Mouse (Mus musculus) MEL (cell line): ENCODE measurements around the gene Myo9b. TPM values are rescaled to one million over a fixed set of nuclear protein-coding genes. Genes with fewer than 3 reads are reported as not detected.

Experiments
- DNase-seq: peaks from one replicate; pipeline ENCODE4 v3.0.0; 2011; ENCODE audit warnings: low read depth, low spot score
- H3K27ac ChIP-seq: 2 replicates; pipeline ENCODE4 v1.5.1; 2012; ENCODE audit warnings: low read depth, mild to moderate bottlenecking, control low read depth, low read length, moderate library complexity; ENCODE audit not compliant: control insufficient read depth
- H3K27me3 ChIP-seq, 2 experiments: fragments of 150-350 bp in 1 of 2; sonication (generic) in 1 of 2; 2 replicates each; pipeline ENCODE4 v1.6.1; 2012; ENCODE audit warnings: low read length in 2 of 2, mild to moderate bottlenecking in 2 of 2, improper control_type of control experiment in 1 of 2, moderate library complexity in 1 of 2; ENCODE audit not compliant: insufficient read depth in 2 of 2, control insufficient read depth in 1 of 2
- H3K36me3 ChIP-seq, 2 experiments: 2 replicates each; pipeline ENCODE4 v1.6.1; 2012 to 2014; ENCODE audit warnings: low read length in 2 of 2, improper control_type of control experiment in 1 of 2, inconsistent platforms in 1 of 2, mild to moderate bottlenecking in 1 of 2; ENCODE audit not compliant: insufficient read depth in 2 of 2, control insufficient read depth in 1 of 2
- H3K4me1 ChIP-seq, 2 experiments: fragments of 150-350 bp in 1 of 2; sonication (generic) in 1 of 2; 2 replicates each; pipeline ENCODE4 v1.6.1; 2012; ENCODE audit warnings: low read length in 2 of 2, improper control_type of control experiment in 1 of 2, mild to moderate bottlenecking in 1 of 2; ENCODE audit not compliant: insufficient read depth in 2 of 2, control insufficient read depth in 1 of 2
- H3K4me3 ChIP-seq, 2 experiments: fragments of 150-350 bp in 1 of 2; sonication (generic) in 1 of 2; 2 replicates each; pipeline ENCODE4 v1.5.1; 2012; ENCODE audit warnings: low read depth in 2 of 2, low read length in 2 of 2, mild to moderate bottlenecking in 2 of 2, moderate library complexity in 2 of 2, control low read depth in 1 of 2, improper control_type of control experiment in 1 of 2; ENCODE audit not compliant: control insufficient read depth in 1 of 2, insufficient read depth in 1 of 2
- H3K79me2 ChIP-seq: 2 replicates; pipeline ENCODE4 v1.6.1; 2012; ENCODE audit warnings: mild to moderate bottlenecking, low read length, moderate library complexity; ENCODE audit not compliant: control insufficient read depth, poor library complexity, insufficient read depth
- H3K9ac ChIP-seq: 2 replicates; pipeline ENCODE4 v1.6.1; 2012; ENCODE audit warnings: low read depth, mild to moderate bottlenecking, control low read depth, low read length, moderate library complexity; ENCODE audit not compliant: control insufficient read depth, poor library complexity, severe bottlenecking
- H3K9me3 ChIP-seq: fragments of 150-350 bp; sonication (generic); replicated peaks from 2 replicates; pipeline ENCODE4 v1.6.1; 2012; ENCODE audit warnings: mild to moderate bottlenecking, low read length, improper control_type of control experiment, moderate library complexity; ENCODE audit not compliant: insufficient read depth
- CHD1 ChIP-seq: IDR thresholded peaks from 2 replicates; pipeline ENCODE4 v1.6.1; 2012; ENCODE audit warnings: low read depth, mild to moderate bottlenecking, inconsistent platforms, low read length, improper control_type of control experiment
- CHD2 ChIP-seq: IDR thresholded peaks from 2 replicates; pipeline ENCODE4 v1.6.1; 2011; ENCODE audit warnings: low read length, improper control_type of control experiment
- MAFK ChIP-seq: IDR thresholded peaks from 2 replicates; pipeline ENCODE4 v1.6.1; 2011; ENCODE audit warnings: low read depth, mild to moderate bottlenecking, low read length, improper control_type of control experiment, borderline replicate concordance
- MAX ChIP-seq: IDR thresholded peaks from 2 replicates; pipeline ENCODE4 v1.6.1; 2011; ENCODE audit warnings: low read length, improper control_type of control experiment
- NELFE ChIP-seq: IDR thresholded peaks from 2 replicates; pipeline ENCODE4 v1.6.1; 2011; ENCODE audit warnings: low read depth, low read length, improper control_type of control experiment
- POLR2AphosphoS5 ChIP-seq: IDR thresholded peaks from 2 replicates; pipeline ENCODE4 v1.6.1; 2012; ENCODE audit warnings: low read depth, borderline replicate concordance, mild to moderate bottlenecking, inconsistent platforms, low read length, moderate library complexity, mixed read lengths
- SIN3A ChIP-seq: IDR thresholded peaks from 2 replicates; pipeline ENCODE4 v1.6.1; 2012; ENCODE audit warnings: low read length, improper control_type of control experiment, inconsistent platforms
- SMC3 ChIP-seq: IDR thresholded peaks from 2 replicates; pipeline ENCODE4 v1.6.1; 2011; ENCODE audit warnings: low read depth, low read length, improper control_type of control experiment
- TBP ChIP-seq: IDR thresholded peaks from 2 replicates; pipeline ENCODE4 v1.8.0; 2011; ENCODE audit warnings: low read depth, low read length, improper control_type of control experiment
- USF2 ChIP-seq, 2 experiments: IDR thresholded peaks; 2 replicates each; pipeline ENCODE4 v1.6.1; 2011 to 2012; ENCODE audit warnings: improper control_type of control experiment in 2 of 2, low read length in 2 of 2, borderline replicate concordance in 1 of 2, inconsistent platforms in 1 of 2, low read depth in 1 of 2, mild to moderate bottlenecking in 1 of 2; ENCODE audit not compliant: insufficient read depth in 1 of 2
- ZNF384 ChIP-seq: IDR thresholded peaks from 2 replicates; pipeline ENCODE4 v1.6.1; 2012; ENCODE audit warnings: low read depth, mild to moderate bottlenecking, inconsistent platforms, low read length, improper control_type of control experiment
- polyA plus RNA-seq, 2 experiments: library from polyadenylated mRNA; stranded (reverse) in 1 of 2; unstranded in 1 of 2; fragments of >175 nt in 1 of 2; fragments of >200 nt in 1 of 2; gene quantifications; 2 replicates each; pipeline versions ENCODE4 v1.2.1 to v1.2.4; 2012; ENCODE audit warnings: low replicate concordance in 2 of 2, low read depth in 1 of 2; ENCODE audit not compliant: insufficient read length in 2 of 2, insufficient read depth in 1 of 2, missing spikeins in 1 of 2
- total RNA-seq: library from RNA; depleted of rRNA; stranded (reverse); fragments of 300-350 nt; gene quantifications from 2 replicates; pipeline ENCODE4 v1.2.3, GENCODE M21; 2012

Myo9b gene
- total and polyA plus RNA-seq, 3 experiments, result 35.8 to 54.8 (median 52.3) TPM

DNA sequence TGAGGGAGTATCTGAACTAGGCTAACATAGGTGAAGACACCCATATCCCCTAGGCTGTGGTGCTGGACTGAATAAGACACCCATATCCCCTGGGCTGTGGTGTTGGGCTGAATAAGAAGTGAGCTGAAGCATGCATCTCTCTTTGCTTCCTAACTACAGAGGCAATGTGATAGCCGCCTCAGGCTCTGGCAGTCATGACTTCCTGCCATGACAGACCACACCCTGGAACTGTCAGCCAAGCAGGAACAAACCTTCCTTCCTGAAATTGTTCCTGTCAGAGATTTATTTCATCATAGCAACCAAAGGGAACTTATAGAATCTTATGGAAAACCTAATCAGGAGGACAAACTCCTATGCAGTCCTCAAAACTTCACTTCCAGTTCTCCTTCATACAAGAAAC is 115.8 kb downstream of the Myo9b start:
- Histone ChIP-seq H3K27me3 (no peaks in the 10 kb centered on the region), H3K9ac (no peak overlapping the region), H3K4me1 (peaks cover 0 to 7% of the 10 kb centered on the region in 2 experiments; a peak in 3 of 4 replicates), H3K9me3 (no peaks in the 10 kb centered on the region), H3K27ac (no peak overlapping the region), H3K79me2 (no peaks in the 10 kb centered on the region), H3K36me3 (peaks cover 0 to 2% of the 10 kb centered on the region in 2 experiments; a peak in 1 of 4 replicates), H3K4me3 (no peak overlapping the region)
- TF ChIP-seq CHD1 (no peak), POLR2AphosphoS5 (no peak), SIN3A (peak; percentile 32; the same call in 1 of the 2 replicates), ZNF384 (no peak)
- no peak for DNase-seq

DNA sequence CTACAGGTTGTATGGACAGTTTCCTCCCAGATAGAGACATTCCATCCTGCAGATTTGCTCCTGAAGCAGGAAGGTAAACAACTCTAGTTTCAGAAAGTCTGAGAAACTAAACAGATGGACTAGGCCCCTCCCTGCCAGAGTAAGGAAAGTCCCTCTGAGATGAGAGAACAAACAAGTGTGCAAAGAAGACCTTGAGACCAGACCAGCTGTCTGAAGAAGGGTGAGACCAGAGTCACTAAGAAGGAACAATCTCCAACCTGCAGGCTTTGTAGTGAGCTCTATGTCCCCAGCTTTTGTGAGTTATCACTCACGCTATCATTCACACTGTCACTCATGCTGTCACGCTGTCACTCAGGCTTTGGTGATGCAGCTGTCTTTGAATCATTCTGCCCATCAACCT is 119.2 kb downstream of the Myo9b start:
- TF ChIP-seq SIN3A, result no peak
- no peak for TF ChIP-seq MAFK
- no peak for TF ChIP-seq USF2 (IDR thresholded peaks at IDR 0.05; ENCODE audit: borderline replicate concordance in 1 of 2, insufficient read depth in 1 of 2, low read depth in 1 of 2, low read length in 2 of 2)
- no peak for TF ChIP-seq SMC3
- no peak for TF ChIP-seq MAX
- TF ChIP-seq CHD2, result no peak
- TF ChIP-seq NELFE, result no peak
- DNase-seq, result no peak
- H3K79me2 ChIP-seq, result no peaks in the 10 kb centered on the region; the same call in 1 of the 2 replicates
- H3K9ac ChIP-seq, result no peak overlapping the region
- H3K36me3 ChIP-seq, result peaks cover 0 to 10% of the 10 kb centered on the region in 2 experiments; a peak in 2 of 4 replicates
- H3K27ac ChIP-seq, result no peak overlapping the region
- H3K4me3 ChIP-seq, result no peak overlapping the region
- H3K27me3 ChIP-seq, result no peaks in the 10 kb centered on the region
- H3K4me1 ChIP-seq, result peaks cover 0 to 14% of the 10 kb centered on the region in 2 experiments
- H3K9me3 ChIP-seq, result no peaks in the 10 kb centered on the region

DNA sequence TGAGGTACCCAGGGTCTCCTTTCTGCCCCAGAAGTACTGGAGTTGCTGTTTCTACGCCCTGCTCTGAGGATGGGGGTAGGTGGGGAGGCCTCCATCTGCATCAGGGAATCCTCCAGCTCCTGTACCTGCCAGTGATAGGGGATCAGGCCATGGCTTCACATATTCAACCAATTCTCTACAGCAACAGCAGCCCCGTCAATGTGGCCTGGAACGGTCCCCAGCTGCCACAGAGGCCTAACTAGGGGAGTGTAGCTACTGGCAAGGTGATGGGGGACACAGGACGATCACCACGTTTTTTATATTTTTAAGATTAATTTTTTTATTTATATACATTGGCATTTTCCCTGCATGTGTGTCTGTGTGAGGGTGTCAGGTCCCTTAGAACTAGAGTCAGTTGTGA is 119.9 kb downstream of the Myo9b start:
- Histone ChIP-seq H3K4me1 (peaks cover 0 to 14% of the 10 kb centered on the region in 2 experiments), H3K9me3 (no peaks in the 10 kb centered on the region), H3K79me2 (peaks cover 4% of the 10 kb centered on the region; the same call in 1 of the 2 replicates), H3K36me3 (peaks cover 0 to 10% of the 10 kb centered on the region in 2 experiments; a peak in 2 of 4 replicates), H3K4me3 (no peak overlapping the region), H3K27ac (no peak overlapping the region), H3K27me3 (no peaks in the 10 kb centered on the region), H3K9ac (no peak overlapping the region)
- no peak for DNase-seq
- TF ChIP-seq MAX, result no peak
- 0 out of 2 replicates have a peak, but pooled peaks have one; percentile 11 for TF ChIP-seq TBP
